Mouse (Mus musculus): ENCODE data around the gene Olfr370.

- no peak for TF ChIP-seq POLR2A (IDR thresholded peaks at IDR 0.05; ENCODE audit: borderline replicate concordance, insufficient read depth, low read length)
- TF ChIP-seq CTCF (IDR thresholded peaks at IDR 0.05; ENCODE audit: borderline replicate concordance, insufficient read depth, low read depth, low read length) = no peak
Observed at GRCm38 (mm10) chr8:83576921-83577320, 41.3 kb downstream of the Olfr370 start.
